Mouse (Mus musculus) lung, adult 2 months (tissue): ENCODE measurements around the gene Ncf1.

Experiments
- CTCF ChIP-seq: fragments of 200-500 bp; IDR thresholded peaks from 2 replicates; pipeline ENCODE4 v1.5.1; 2011; ENCODE audit warnings: mild to moderate bottlenecking, low read length, control low read depth; ENCODE audit not compliant: insufficient read depth
- POLR2A ChIP-seq: fragments of 200-500 bp; IDR thresholded peaks from 2 replicates; pipeline ENCODE4 v1.6.1; 2011; ENCODE audit warnings: low read depth, mild to moderate bottlenecking, control low read depth, low read length, borderline replicate concordance; ENCODE audit errors: extremely low read depth

GRCm38 (mm10) chr5:134217900-134218299 lies 11.5 kb downstream of the Ncf1 start:
- TF ChIP-seq CTCF: no peak
- TF ChIP-seq POLR2A: no peak
